Mouse (Mus musculus): ENCODE measurements around the gene Arsa. TPM values are rescaled to one million over a fixed set of nuclear protein-coding genes. Genes with fewer than 3 reads are reported as not detected.

Arsa gene
- polyA plus RNA-seq, 1 experiment from 2014 or later, result 18.5 TPM

- ATAC-seq (ENCODE audit: low read depth) (no peak), DNase-seq (ENCODE audit: low spot score) (no peak)
- Histone ChIP-seq H3K27me3 (replicated peaks; ENCODE audit: control insufficient read depth, insufficient read depth, low read length) (peaks cover 19% of the 10 kb centered on the region; the same call in 1 of the 2 replicates), H3K9me3 (ENCODE audit: control insufficient read depth, low read length) (no peaks in the 10 kb centered on the region), H3K9ac (ENCODE audit: low read depth, low read length) (no peak overlapping the region), H3K4me3 (ENCODE audit: low read depth, low read length) (no peak overlapping the region), H3K27ac (replicated peaks; ENCODE audit: low read depth, low read length) (no peak overlapping the region), H3K4me1 (ENCODE audit: control insufficient read depth, insufficient read depth, low read length) (peaks cover 12% of the 10 kb centered on the region), H3K36me3 (ENCODE audit: control insufficient read depth, insufficient read depth, low read length) (peaks cover 12% of the 10 kb centered on the region; the same call in 1 of the 2 replicates), H3K4me2 (ENCODE audit: low read depth, low read length) (no peak overlapping the region)
- WGBS, result 70% methylated on average over 7 of the region's 7 CpGs
Observed at GRCm38 (mm10) chr15:89521951-89522350, 44.7 kb upstream of the Arsa start.

DNA sequence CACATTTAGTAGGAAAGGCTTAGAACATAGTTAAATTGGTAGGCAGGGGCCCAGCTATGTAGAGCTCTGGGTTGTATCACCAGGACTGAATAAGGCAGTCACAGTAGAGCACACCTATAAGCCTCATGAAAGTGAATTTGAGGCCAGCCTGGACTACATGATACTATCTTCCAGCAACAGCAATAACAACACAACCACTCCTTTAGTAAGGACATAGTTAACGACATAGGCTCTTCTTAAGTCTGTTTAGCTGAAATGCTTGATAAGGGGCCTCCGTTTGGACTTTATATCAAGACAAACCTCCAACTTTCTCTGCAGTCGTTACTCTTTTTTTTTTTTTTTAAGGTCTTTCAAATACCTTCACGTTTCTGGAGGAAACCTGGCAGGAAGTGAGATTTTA, 35.5 kb upstream of the Arsa start:
- ATAC-seq (ENCODE audit: low read depth) (no peak), DNase-seq (ENCODE audit: low spot score) (no peak)
- no peak overlapping the region for H3K4me3 ChIP-seq (ENCODE audit: low read depth, low read length)
- no peak overlapping the region for H3K4me2 ChIP-seq (ENCODE audit: low read depth, low read length)
- no peaks in the 10 kb centered on the region for H3K9me3 ChIP-seq (ENCODE audit: control insufficient read depth, low read length)
- H3K27ac ChIP-seq (replicated peaks; ENCODE audit: low read depth, low read length), result no peak overlapping the region
- H3K27me3 ChIP-seq (replicated peaks; ENCODE audit: control insufficient read depth, insufficient read depth, low read length), result no peaks in the 10 kb centered on the region
- H3K9ac ChIP-seq (ENCODE audit: low read depth, low read length), result no peak overlapping the region
- H3K36me3 ChIP-seq (ENCODE audit: control insufficient read depth, insufficient read depth, low read length), result 0 out of 2 replicates have a peak, but pooled peaks cover 4% of the 10 kb centered on the region
- 78% methylated on average over 4 of the region's 4 CpGs for WGBS
- no peaks in the 10 kb centered on the region for H3K4me1 ChIP-seq (ENCODE audit: control insufficient read depth, insufficient read depth, low read length)

GRCm38 (mm10) chr15:89507751-89508150, 30.5 kb upstream of the Arsa start:
- DNase-seq (ENCODE audit: low spot score) (no peak), ATAC-seq (ENCODE audit: low read depth) (no peak)
- no peaks in the 10 kb centered on the region for H3K9me3 ChIP-seq (ENCODE audit: control insufficient read depth, low read length)
- H3K4me1 ChIP-seq (ENCODE audit: control insufficient read depth, insufficient read depth, low read length), result no peaks in the 10 kb centered on the region
- H3K4me2 ChIP-seq (ENCODE audit: low read depth, low read length), result no peak overlapping the region
- no peak overlapping the region for H3K9ac ChIP-seq (ENCODE audit: low read depth, low read length)
- no peaks in the 10 kb centered on the region for H3K27me3 ChIP-seq (replicated peaks; ENCODE audit: control insufficient read depth, insufficient read depth, low read length)
- no peak overlapping the region for H3K4me3 ChIP-seq (ENCODE audit: low read depth, low read length)
- peaks cover 27% of the 10 kb centered on the region for H3K36me3 ChIP-seq (ENCODE audit: control insufficient read depth, insufficient read depth, low read length)
- no peak overlapping the region for H3K27ac ChIP-seq (replicated peaks; ENCODE audit: low read depth, low read length)
- WGBS, result 91% methylated on average over 8 of the region's 8 CpGs

- no peak for DNase-seq (ENCODE audit: low spot score)
- H3K4me1 ChIP-seq (ENCODE audit: control insufficient read depth, insufficient read depth, low read length), result 0 out of 2 replicates have a peak, but pooled peaks cover 9% of the 10 kb centered on the region
- no peaks in the 10 kb centered on the region for H3K9me3 ChIP-seq (ENCODE audit: control insufficient read depth, low read length)
- no peak overlapping the region for H3K4me3 ChIP-seq (ENCODE audit: low read depth, low read length)
- no peak overlapping the region for H3K27ac ChIP-seq (replicated peaks; ENCODE audit: low read depth, low read length)
- H3K9ac ChIP-seq (ENCODE audit: low read depth, low read length), result no peak overlapping the region
- 0 out of 2 replicates have a peak, but pooled peaks cover 6% of the 10 kb centered on the region for H3K27me3 ChIP-seq (replicated peaks; ENCODE audit: control insufficient read depth, insufficient read depth, low read length)
- no peak for ATAC-seq (ENCODE audit: low read depth)
- H3K4me2 ChIP-seq (ENCODE audit: low read depth, low read length), result no peak overlapping the region
- 95% methylated on average over 9 of the region's 9 CpGs for WGBS
- peaks cover 27% of the 10 kb centered on the region for H3K36me3 ChIP-seq (ENCODE audit: control insufficient read depth, insufficient read depth, low read length)
Observed at GRCm38 (mm10) chr15:89504838-89505237, 27.6 kb upstream of the Arsa start.

- H3K9me3 ChIP-seq (ENCODE audit: control insufficient read depth, low read length), result no peaks in the 10 kb centered on the region
- H3K27ac ChIP-seq (replicated peaks; ENCODE audit: low read depth, low read length), result no peak overlapping the region
- no peak for ATAC-seq (ENCODE audit: low read depth)
- no peak overlapping the region for H3K9ac ChIP-seq (ENCODE audit: low read depth, low read length)
- peaks cover 15% of the 10 kb centered on the region for H3K36me3 ChIP-seq (ENCODE audit: control insufficient read depth, insufficient read depth, low read length)
- H3K27me3 ChIP-seq (replicated peaks; ENCODE audit: control insufficient read depth, insufficient read depth, low read length), result peaks cover 22% of the 10 kb centered on the region; the same call in 1 of the 2 replicates
- no peak overlapping the region for H3K4me3 ChIP-seq (ENCODE audit: low read depth, low read length)
- peaks cover 15% of the 10 kb centered on the region for H3K4me1 ChIP-seq (ENCODE audit: control insufficient read depth, insufficient read depth, low read length)
- no peak overlapping the region for H3K4me2 ChIP-seq (ENCODE audit: low read depth, low read length)
- WGBS, result 91% methylated on average over 3 of the region's 3 CpGs
- no peak for DNase-seq (ENCODE audit: low spot score)
Observed at GRCm38 (mm10) chr15:89501321-89501720, 24.1 kb upstream of the Arsa start.

DNA sequence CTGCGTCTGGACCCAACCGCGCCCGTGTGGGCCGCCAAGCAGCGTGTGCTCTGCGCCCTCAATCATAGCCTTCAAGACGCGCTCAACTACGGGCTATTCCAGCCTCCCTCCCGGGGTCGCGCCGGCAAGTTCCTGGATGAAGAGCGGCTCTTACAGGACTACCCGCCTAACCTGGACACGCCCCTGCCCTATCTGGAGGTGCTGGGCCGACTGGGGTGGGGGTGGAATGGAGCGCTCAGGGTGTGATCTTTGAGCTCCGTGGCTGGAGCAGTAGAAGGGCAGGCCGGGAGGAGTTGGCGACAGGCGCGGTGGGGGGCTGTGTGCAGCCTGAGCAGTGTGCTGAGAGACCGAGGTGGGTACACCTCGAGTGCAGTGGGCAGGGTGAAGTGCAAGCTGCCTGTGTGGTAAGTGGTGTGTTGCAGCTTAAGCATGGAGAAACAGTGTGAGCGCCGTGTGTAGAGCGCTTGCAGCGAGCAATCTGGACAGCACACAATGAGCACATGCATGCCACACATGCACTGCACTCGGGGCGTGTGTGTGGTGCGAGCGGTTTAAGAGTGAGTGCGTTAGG, 23.1 kb upstream of the Arsa start:
- WGBS, result 1% methylated on average over 23 of the region's 35 CpGs
- peaks cover 11% of the 10 kb centered on the region for H3K36me3 ChIP-seq (ENCODE audit: control insufficient read depth, insufficient read depth, low read length)
- peak overlapping the region; percentile 82 for H3K4me3 ChIP-seq (ENCODE audit: low read depth, low read length)
- no peaks in the 10 kb centered on the region for H3K9me3 ChIP-seq (ENCODE audit: control insufficient read depth, low read length)
- H3K9ac ChIP-seq (ENCODE audit: low read depth, low read length), result peak overlapping the region; percentile 86
- DNase-seq (ENCODE audit: low spot score) (peak; percentile 57), ATAC-seq (ENCODE audit: low read depth) (peak; percentile 51)
- H3K27ac ChIP-seq (replicated peaks; ENCODE audit: low read depth, low read length), result no peak overlapping the region
- H3K27me3 ChIP-seq (replicated peaks; ENCODE audit: control insufficient read depth, insufficient read depth, low read length), result peaks cover 22% of the 10 kb centered on the region; the same call in 1 of the 2 replicates
- peak overlapping the region; percentile 95 for H3K4me2 ChIP-seq (ENCODE audit: low read depth, low read length)
- peaks cover 15% of the 10 kb centered on the region for H3K4me1 ChIP-seq (ENCODE audit: control insufficient read depth, insufficient read depth, low read length)

DNA sequence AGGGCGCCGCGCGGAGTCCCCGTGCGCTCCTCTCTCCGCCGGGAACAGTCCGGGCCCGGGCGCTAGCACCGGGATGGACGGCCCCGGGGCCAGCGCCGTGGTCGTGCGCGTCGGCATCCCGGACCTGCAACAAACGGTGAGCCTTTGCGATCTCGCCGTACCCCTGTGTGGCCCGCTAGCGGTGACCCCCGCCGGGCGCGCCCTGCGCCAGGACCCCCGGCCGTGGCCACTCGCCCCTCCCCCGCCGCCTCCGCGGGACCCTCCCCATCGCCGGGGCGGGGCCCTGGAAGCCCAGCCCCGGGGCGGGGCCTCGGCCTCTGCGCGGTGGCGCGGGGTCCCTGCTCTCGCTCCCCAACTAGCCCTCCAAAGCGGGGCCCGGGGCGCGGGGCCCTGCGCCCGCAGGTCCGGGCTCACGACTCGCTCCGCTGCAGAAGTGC, 22.6 kb upstream of the Arsa start:
- 0% methylated on average over 10 of the region's 60 CpGs for WGBS
- Histone ChIP-seq H3K4me3 (ENCODE audit: low read depth, low read length) (peak overlapping the region; percentile 82), H3K27ac (replicated peaks; ENCODE audit: low read depth, low read length) (peak overlapping the region; percentile 68), H3K36me3 (ENCODE audit: control insufficient read depth, insufficient read depth, low read length) (peaks cover 10% of the 10 kb centered on the region), H3K9me3 (ENCODE audit: control insufficient read depth, low read length) (no peaks in the 10 kb centered on the region), H3K4me1 (ENCODE audit: control insufficient read depth, insufficient read depth, low read length) (peaks cover 15% of the 10 kb centered on the region), H3K27me3 (replicated peaks; ENCODE audit: control insufficient read depth, insufficient read depth, low read length) (peaks cover 22% of the 10 kb centered on the region; the same call in 1 of the 2 replicates), H3K4me2 (ENCODE audit: low read depth, low read length) (peak overlapping the region; percentile 95), H3K9ac (ENCODE audit: low read depth, low read length) (peak overlapping the region; percentile 86)
- DNase-seq (ENCODE audit: low spot score), result peak; percentile 79
- peak; percentile 80 for ATAC-seq (ENCODE audit: low read depth)

GRCm38 (mm10) chr15:89498961-89499688, 21.9 kb upstream of the Arsa start, which contains the start of gene Shank3:
Gene Shank3, plus strand, starts transcription at chr15:89499623.
- Histone ChIP-seq H3K4me1 (ENCODE audit: control insufficient read depth, insufficient read depth, low read length) (peaks cover 15% of the 10 kb centered on the region), H3K4me3 (ENCODE audit: low read depth, low read length) (peak within 1 kb of the TSS; percentile 82), H3K27me3 (replicated peaks; ENCODE audit: control insufficient read depth, insufficient read depth, low read length) (peaks cover 22% of the 10 kb centered on the region; the same call in 1 of the 2 replicates), H3K9ac (ENCODE audit: low read depth, low read length) (peak within 1 kb of the TSS; percentile 86), H3K4me2 (ENCODE audit: low read depth, low read length) (peak within 1 kb of the TSS; percentile 95), H3K9me3 (ENCODE audit: control insufficient read depth, low read length) (no peaks in the 10 kb centered on the region), H3K27ac (replicated peaks; ENCODE audit: low read depth, low read length) (peak within 1 kb of the TSS; percentile 68), H3K36me3 (ENCODE audit: control insufficient read depth, insufficient read depth, low read length) (peaks cover 10% of the 10 kb centered on the region)
- WGBS, result under 1% methylated on average over 30 of the region's 72 CpGs
- ATAC-seq (ENCODE audit: low read depth) (peak; percentile 53), DNase-seq (ENCODE audit: low spot score) (peak; percentile 29)
